Mouse (Mus musculus): ENCODE data around the gene Rsg1.

DNA sequence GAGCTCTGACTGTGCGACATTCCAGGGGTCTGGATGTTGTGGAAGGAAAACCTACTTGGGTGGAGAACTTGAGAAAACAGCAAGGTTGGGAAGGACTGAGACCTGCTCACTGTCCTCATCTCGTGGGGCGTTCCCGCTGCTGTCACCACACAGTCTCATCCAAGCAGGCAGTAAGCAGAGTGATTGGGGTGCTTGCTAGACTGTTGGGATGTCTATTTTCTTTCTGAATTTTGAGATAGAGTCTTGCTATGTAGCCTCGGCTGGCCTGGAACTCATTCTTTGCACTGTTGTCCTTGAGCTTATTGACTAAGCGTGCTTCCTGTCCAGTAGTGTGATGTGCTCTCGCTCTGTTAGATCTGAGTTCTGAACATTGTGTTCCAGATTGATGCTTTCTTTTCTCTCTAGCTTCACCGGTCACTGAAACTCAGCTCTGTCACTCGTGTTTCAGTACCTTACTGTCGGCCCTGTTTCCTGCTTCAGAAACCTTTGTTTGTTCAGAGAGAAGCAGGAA lies 37.4 kb upstream of the Rsg1 start:
- no peak for TF ChIP-seq CTCF (IDR thresholded peaks at IDR 0.05; ENCODE audit: low read depth)
- no peak for TF ChIP-seq EP300 (IDR thresholded peaks at IDR 0.05; ENCODE audit: low read depth)
